Mouse (Mus musculus): ENCODE data around the gene Btbd35f29.
"Not testable (repeated sequence)": the region's sequence is repeated elsewhere in the genome, so short reads cannot be mapped to it uniquely, and the experiment has no call there.

Gene Btbd35f29

GRCm38 (mm10) chrX:31117374-31117773, at the start of gene Btbd35f29:
TSS of gene Btbd35f29 (plus strand) at chrX:31117674.
- not testable (repeated sequence) for DNase-seq (ENCODE audit: low spot score)

- DNase-seq (ENCODE audit: low spot score): not testable (repeated sequence)
Measured at GRCm38 (mm10) chrX:31141416-31141815, 23.9 kb downstream of the Btbd35f29 start.

GRCm38 (mm10) chrX:31145144-31145543, 27.7 kb downstream of the Btbd35f29 start:
- DNase-seq (ENCODE audit: low spot score): not testable (repeated sequence)

- not testable (repeated sequence) for DNase-seq (ENCODE audit: low spot score)
Measured at GRCm38 (mm10) chrX:31145835-31146234, 28.4 kb downstream of the Btbd35f29 start.

GRCm38 (mm10) chrX:31158534-31159085, 41.1 kb downstream of the Btbd35f29 start:
- not testable (repeated sequence) for DNase-seq (ENCODE audit: low spot score)

- not testable (repeated sequence) for DNase-seq (ENCODE audit: low spot score)
Measured at GRCm38 (mm10) chrX:31159450-31160322, 42.2 kb downstream of the Btbd35f29 start.

GRCm38 (mm10) chrX:31160554-31160953, 43.1 kb downstream of the Btbd35f29 start:
- not testable (repeated sequence) for DNase-seq (ENCODE audit: low spot score)

- DNase-seq (ENCODE audit: low spot score): not testable (repeated sequence)
Measured at GRCm38 (mm10) chrX:31162638-31163037, 45.2 kb downstream of the Btbd35f29 start.

GRCm38 (mm10) chrX:31165193-31165592, 47.7 kb downstream of the Btbd35f29 start:
- DNase-seq (ENCODE audit: low spot score): not testable (repeated sequence)

Data from embryo, embryonic 10 days (tissue).